Mouse (Mus musculus) midbrain, embryonic 13.5 days (tissue): ENCODE results near the gene Tubgcp5. TPM values are rescaled to one million over a fixed set of nuclear protein-coding genes. Genes with fewer than 3 reads are reported as not detected.

ENCODE experiments used
- ATAC-seq: fragments of 200-750 bp; cut with Nextera tagmentation; 2 replicates; pipeline ENCODE4 v1.8.0; 2017; ENCODE audit warnings: mild to moderate bottlenecking, moderate TSS enrichment, moderate library complexity
- H3K27ac ChIP-seq: fragments of 300-500 bp; sonication (generic); 2 replicates; pipeline ENCODE4 v1.5.1; 2015; ENCODE audit warnings: inconsistent platforms, mild to moderate bottlenecking, moderate library complexity
- H3K27me3 ChIP-seq: fragments of 300-500 bp; sonication (generic); 2 replicates; pipeline ENCODE4 v1.6.1; 2015; ENCODE audit warnings: mild to moderate bottlenecking, inconsistent platforms
- H3K36me3 ChIP-seq: fragments of 300-500 bp; sonication (generic); 2 replicates; pipeline ENCODE4 v1.6.1; 2015; ENCODE audit warnings: mild to moderate bottlenecking, inconsistent platforms
- H3K4me1 ChIP-seq: fragments of 300-500 bp; sonication (generic); replicated peaks from 2 replicates; pipeline ENCODE4 v1.6.1; 2015; ENCODE audit warnings: inconsistent platforms
- H3K4me2 ChIP-seq: fragments of 300-500 bp; sonication (generic); replicated peaks from 2 replicates; pipeline ENCODE4 v1.6.1; 2015; ENCODE audit warnings: moderate library complexity, mild to moderate bottlenecking, inconsistent platforms
- H3K4me3 ChIP-seq: fragments of 300-500 bp; sonication (generic); replicated peaks from 2 replicates; pipeline ENCODE4 v1.5.1; 2015; ENCODE audit warnings: mild to moderate bottlenecking, inconsistent platforms
- H3K9ac ChIP-seq: fragments of 300-500 bp; sonication (generic); replicated peaks from 2 replicates; pipeline ENCODE4 v1.6.1; 2015; ENCODE audit warnings: mild to moderate bottlenecking, inconsistent platforms
- H3K9me3 ChIP-seq: fragments of 300-500 bp; sonication (generic); 2 replicates; pipeline ENCODE4 v1.6.1; 2016; ENCODE audit warnings: mild to moderate bottlenecking, inconsistent platforms
- WGBS: fragments of 180-500 bp; shearing (Covaris S2); methylation state at CpG from one replicate; pipeline ENCODE4 v1.1.7; 2015; 5-methylcytosine and 5-hydroxymethylcytosine counted together
- polyA plus RNA-seq: library from polyadenylated mRNA; unstranded; fragments of >200 nt; fragmentation: Nextera tagmentation; extraction: Ambion mirVana; gene quantifications from 2 replicates; pipeline ENCODE4 v1.2.1, GENCODE M21; 2015

Tubgcp5 gene
- polyA plus RNA-seq, 1 experiment from 2014 or later, result 40.8 TPM

GRCm38 (mm10) chr7:55809967-55810366 is 16.0 kb downstream of the Tubgcp5 start:
- Histone ChIP-seq H3K9ac (no peak overlapping the region), H3K4me3 (no peak overlapping the region), H3K27me3 (no peaks in the 10 kb centered on the region), H3K27ac (no peak overlapping the region), H3K9me3 (no peaks in the 10 kb centered on the region), H3K36me3 (peaks cover 81% of the 10 kb centered on the region), H3K4me1 (no peaks in the 10 kb centered on the region), H3K4me2 (no peak overlapping the region)
- no peak for ATAC-seq
- 91% methylated on average over 2 of the region's 2 CpGs for WGBS

DNA sequence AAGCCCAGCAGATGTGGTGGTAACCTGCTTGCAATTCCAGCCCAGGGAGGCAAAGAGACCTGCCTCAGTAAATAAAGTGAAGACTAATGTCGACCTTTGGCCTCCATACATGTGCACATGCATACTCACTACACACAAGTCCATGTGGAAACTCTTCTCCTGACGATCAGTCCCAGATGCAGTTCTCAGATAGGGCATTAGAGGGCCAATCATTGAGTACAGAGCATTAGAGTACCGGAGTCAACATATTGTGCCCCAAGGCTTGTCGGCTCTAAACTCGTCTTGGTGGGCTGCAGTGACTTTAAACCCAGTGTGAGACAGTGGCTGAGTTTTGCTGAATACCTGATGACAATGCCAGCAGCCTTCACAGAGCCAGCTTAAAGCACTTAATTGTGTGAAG is 30.5 kb downstream of the Tubgcp5 start:
- peaks cover 87% of the 10 kb centered on the region for H3K36me3 ChIP-seq
- no peaks in the 10 kb centered on the region for H3K9me3 ChIP-seq
- no peak overlapping the region for H3K4me3 ChIP-seq
- no peaks in the 10 kb centered on the region for H3K27me3 ChIP-seq
- no peaks in the 10 kb centered on the region for H3K4me1 ChIP-seq
- no peak overlapping the region for H3K9ac ChIP-seq
- H3K27ac ChIP-seq, result no peak overlapping the region
- 88% methylated on average over 5 of the region's 5 CpGs for WGBS
- H3K4me2 ChIP-seq, result no peak overlapping the region
- ATAC-seq, result no peak

GRCm38 (mm10) chr7:55827551-55827950 is 33.6 kb downstream of the Tubgcp5 start:
- no peak overlapping the region for H3K9ac ChIP-seq
- ATAC-seq, result no peak
- 92% methylated on average over 9 of the region's 9 CpGs for WGBS
- peaks cover 79% of the 10 kb centered on the region for H3K36me3 ChIP-seq
- H3K4me1 ChIP-seq, result no peaks in the 10 kb centered on the region
- no peak overlapping the region for H3K4me2 ChIP-seq
- no peaks in the 10 kb centered on the region for H3K27me3 ChIP-seq
- H3K9me3 ChIP-seq, result no peaks in the 10 kb centered on the region
- H3K27ac ChIP-seq, result no peak overlapping the region
- no peak overlapping the region for H3K4me3 ChIP-seq

DNA sequence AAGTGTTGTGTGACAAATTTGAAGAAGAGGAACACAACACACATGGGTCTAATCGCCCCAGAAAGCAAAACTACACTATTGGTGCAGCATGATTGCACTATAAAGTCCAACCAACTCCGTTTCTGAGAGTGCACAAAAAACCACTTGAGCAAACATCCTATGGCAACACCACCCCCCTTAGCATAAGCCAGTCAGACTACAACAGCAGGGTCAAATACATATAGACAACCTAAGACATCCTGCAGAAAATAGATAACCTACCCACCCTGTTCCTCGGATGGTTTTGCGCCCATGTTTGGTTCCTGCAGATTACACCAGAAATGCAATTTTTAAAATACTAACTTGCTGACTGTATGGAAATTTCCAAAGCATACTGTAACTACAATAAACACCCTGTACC is 42.9 kb downstream of the Tubgcp5 start:
- no peak for ATAC-seq
- Histone ChIP-seq H3K36me3 (peaks cover 21% of the 10 kb centered on the region), H3K4me1 (peaks cover 8% of the 10 kb centered on the region), H3K9me3 (no peaks in the 10 kb centered on the region), H3K27me3 (no peaks in the 10 kb centered on the region), H3K4me3 (no peak overlapping the region), H3K9ac (no peak overlapping the region), H3K4me2 (no peak overlapping the region), H3K27ac (no peak overlapping the region)
- 83% methylated on average over 4 of the region's 4 CpGs for WGBS

- peaks cover 20% of the 10 kb centered on the region for H3K4me1 ChIP-seq
- no peaks in the 10 kb centered on the region for H3K27me3 ChIP-seq
- peak within 1 kb of the TSS; percentile 88 for H3K4me3 ChIP-seq
- H3K9ac ChIP-seq, result peak within 1 kb of the TSS; percentile 94
- peak within 1 kb of the TSS; percentile 72 for H3K4me2 ChIP-seq
- no peaks in the 10 kb centered on the region for H3K36me3 ChIP-seq
- peak within 1 kb of the TSS; percentile 91 for H3K27ac ChIP-seq
- ATAC-seq, result peak; percentile 18
- no peaks in the 10 kb centered on the region for H3K9me3 ChIP-seq
- 52% methylated on average over 7 of the region's 7 CpGs for WGBS
Measured at GRCm38 (mm10) chr7:55841445-55841844, 47.5 kb downstream of the Tubgcp5 start, which contains the start of gene Cyfip1. TSS of gene Cyfip1 (plus strand) at chr7:55841745.

DNA sequence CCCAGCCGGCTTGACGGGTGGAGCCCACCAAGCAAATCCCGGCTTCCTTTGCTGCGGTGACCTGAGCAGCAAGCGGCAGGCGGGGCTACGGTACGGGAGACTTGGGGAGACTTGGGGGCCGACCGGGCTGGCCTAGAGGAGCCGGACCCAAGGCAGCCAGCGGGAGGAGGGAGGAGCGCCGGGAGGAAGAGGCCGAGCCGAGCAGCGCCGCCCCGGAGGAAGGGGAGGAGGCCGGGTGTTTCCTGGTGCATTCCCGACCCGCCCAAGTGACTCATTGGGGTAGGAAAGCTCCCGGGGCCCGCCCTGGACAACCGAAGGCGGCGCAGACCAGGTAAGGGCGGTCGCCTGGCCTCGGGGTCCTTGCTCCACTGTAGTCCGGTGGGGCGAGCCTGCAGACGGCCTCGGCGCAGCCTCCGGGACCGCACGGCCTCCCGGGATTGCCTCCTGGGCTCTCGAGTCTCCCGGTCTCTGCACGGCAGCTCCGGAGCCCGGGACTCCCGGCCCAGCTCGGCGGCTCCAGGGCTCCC is 48.1 kb downstream of the Tubgcp5 start:
- under 1% methylated on average over 33 of the region's 47 CpGs for WGBS
- H3K27ac ChIP-seq, result peak overlapping the region; percentile 91

GRCm38 (mm10) chr7:55842504-55843152 is 48.7 kb downstream of the Tubgcp5 start:
- Histone ChIP-seq H3K36me3 (no peaks in the 10 kb centered on the region), H3K9me3 (no peaks in the 10 kb centered on the region), H3K4me2 (peak overlapping the region; percentile 72), H3K4me1 (peaks cover 20% of the 10 kb centered on the region), H3K27me3 (no peaks in the 10 kb centered on the region), H3K4me3 (peak overlapping the region; percentile 88), H3K9ac (peak overlapping the region; percentile 94), H3K27ac (peak overlapping the region; percentile 91)
- ATAC-seq, result peak; percentile 34
- WGBS, result under 1% methylated on average over 40 of the region's 40 CpGs

More for the DNA sequence above, 48.1 kb downstream of the Tubgcp5 start:
- Histone ChIP-seq H3K4me1 (peaks cover 20% of the 10 kb centered on the region), H3K27me3 (no peaks in the 10 kb centered on the region), H3K36me3 (no peaks in the 10 kb centered on the region), H3K4me2 (peak overlapping the region; percentile 72), H3K9me3 (no peaks in the 10 kb centered on the region), H3K4me3 (peak overlapping the region; percentile 88), H3K9ac (peak overlapping the region; percentile 94)
- ATAC-seq, result peak; percentile 94

DNA sequence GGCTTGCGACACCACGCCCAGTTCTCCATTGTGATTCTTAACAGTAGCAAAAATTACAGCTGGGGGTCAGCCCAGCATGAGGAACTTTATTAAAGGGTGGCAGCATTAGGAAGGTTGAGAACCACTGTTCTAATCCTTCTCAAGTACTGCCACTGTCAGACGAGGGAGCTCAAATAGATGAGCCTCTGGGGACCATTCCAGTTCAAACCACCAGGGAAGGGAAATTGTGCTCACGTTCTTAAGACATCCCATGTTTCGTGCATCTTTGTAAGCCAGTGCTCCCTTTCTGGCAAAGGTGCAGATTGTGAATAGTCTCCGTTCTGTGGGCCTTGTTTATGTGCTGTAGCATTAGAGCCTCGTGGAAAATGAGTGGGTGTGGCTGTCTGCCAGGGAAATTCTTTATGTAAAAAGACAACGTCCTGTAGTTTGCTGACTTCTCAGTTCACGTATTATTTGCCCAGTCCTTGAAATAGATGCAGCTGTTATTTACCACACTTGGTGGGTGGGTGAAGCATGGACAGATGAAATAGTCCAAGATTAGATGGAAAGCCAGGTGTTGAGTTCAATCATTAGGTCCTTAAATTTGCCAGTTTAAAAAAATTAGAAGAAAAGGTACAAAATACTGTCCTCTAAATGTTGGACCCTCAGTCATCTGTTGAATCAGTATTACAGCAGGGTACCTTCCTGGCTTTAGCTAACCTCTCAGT is 52.8 kb downstream of the Tubgcp5 start:
- Histone ChIP-seq H3K27ac (no peak overlapping the region), H3K4me3 (no peak overlapping the region), H3K9ac (no peak overlapping the region), H3K27me3 (no peaks in the 10 kb centered on the region), H3K36me3 (no peaks in the 10 kb centered on the region), H3K4me1 (peaks cover 31% of the 10 kb centered on the region), H3K9me3 (no peaks in the 10 kb centered on the region), H3K4me2 (no peak overlapping the region)
- ATAC-seq, result no peak
- WGBS, result 79% methylated on average over 9 of the region's 9 CpGs

DNA sequence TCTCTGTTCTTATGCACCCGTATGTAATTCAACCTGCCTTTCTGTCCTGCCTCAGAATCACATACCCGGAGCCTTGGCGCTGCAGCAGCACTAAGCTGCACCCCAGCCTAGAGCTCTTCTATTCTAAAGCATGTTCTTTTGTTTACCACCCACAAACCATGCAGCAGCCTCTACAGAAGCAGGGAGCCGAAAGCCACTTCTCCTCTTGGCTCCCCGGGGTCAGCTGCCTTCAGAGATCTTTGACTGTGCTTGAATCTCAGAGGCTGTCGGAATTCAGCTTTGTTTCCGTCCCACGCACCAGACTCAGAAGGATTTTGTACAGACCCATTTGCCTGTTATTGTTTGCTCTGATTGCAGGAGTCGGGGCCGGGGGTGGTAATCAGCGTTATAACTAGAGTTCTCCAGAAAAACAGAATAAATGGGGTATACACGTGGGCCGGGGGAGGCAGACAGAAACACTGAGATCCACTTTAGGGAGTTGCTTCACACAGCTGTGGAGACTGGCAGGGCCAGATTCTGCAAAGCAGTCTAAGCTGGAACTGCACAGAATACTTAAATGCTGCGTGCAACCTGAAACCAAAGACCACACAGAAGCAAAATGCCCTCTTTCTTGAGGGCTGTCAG is 56.1 kb downstream of the Tubgcp5 start:
- peak overlapping the region; percentile 49 for H3K27ac ChIP-seq
- H3K9me3 ChIP-seq, result no peaks in the 10 kb centered on the region
- 12% methylated on average over 14 of the region's 14 CpGs for WGBS
- peak; percentile 76 for ATAC-seq
- H3K4me2 ChIP-seq, result peak overlapping the region; percentile 45
- H3K4me3 ChIP-seq, result no peak overlapping the region; the same call in 1 of the 2 replicates
- H3K27me3 ChIP-seq, result no peaks in the 10 kb centered on the region
- H3K4me1 ChIP-seq, result peaks cover 18% of the 10 kb centered on the region
- H3K9ac ChIP-seq, result peak overlapping the region; percentile 55
- H3K36me3 ChIP-seq, result no peaks in the 10 kb centered on the region

DNA sequence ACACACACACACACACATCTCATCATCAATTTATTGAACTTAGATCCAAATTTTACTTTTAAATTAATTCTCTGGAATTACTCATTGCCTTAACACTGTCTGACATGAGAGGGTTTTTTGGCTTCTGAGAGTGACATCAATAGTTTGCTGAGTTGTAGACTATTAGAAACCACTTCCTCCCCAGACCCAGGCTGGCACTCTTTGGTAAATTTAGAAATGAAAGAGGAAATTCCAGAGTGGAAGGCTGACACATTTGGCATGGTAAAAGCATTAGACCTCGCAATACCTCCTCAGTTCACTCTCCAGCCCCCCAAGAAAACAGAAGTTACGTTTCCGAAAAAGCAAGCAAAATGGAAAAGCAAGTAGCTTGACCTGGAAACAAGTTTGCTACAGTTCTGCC is 58.8 kb downstream of the Tubgcp5 start:
- Histone ChIP-seq H3K36me3 (peaks cover 4% of the 10 kb centered on the region; the same call in 1 of the 2 replicates), H3K27me3 (no peaks in the 10 kb centered on the region), H3K4me1 (peaks cover 18% of the 10 kb centered on the region), H3K4me2 (no peak overlapping the region), H3K9ac (no peak overlapping the region), H3K27ac (no peak overlapping the region), H3K4me3 (no peak overlapping the region), H3K9me3 (no peaks in the 10 kb centered on the region)
- WGBS, result 90% methylated on average over 3 of the region's 3 CpGs
- ATAC-seq, result no peak

GRCm38 (mm10) chr7:55855597-55855996 is 61.6 kb downstream of the Tubgcp5 start:
- Histone ChIP-seq H3K36me3 (peaks cover 4% of the 10 kb centered on the region; the same call in 1 of the 2 replicates), H3K27ac (no peak overlapping the region), H3K4me1 (peaks cover 4% of the 10 kb centered on the region; the same call in 1 of the 2 replicates), H3K27me3 (no peaks in the 10 kb centered on the region), H3K9me3 (no peaks in the 10 kb centered on the region), H3K4me3 (no peak overlapping the region), H3K4me2 (no peak overlapping the region), H3K9ac (no peak overlapping the region)
- ATAC-seq, result no peak
- 97% methylated on average over 3 of the region's 3 CpGs for WGBS

GRCm38 (mm10) chr7:55856741-55857140 is 62.8 kb downstream of the Tubgcp5 start:
- Histone ChIP-seq H3K4me2 (no peak overlapping the region), H3K4me3 (no peak overlapping the region)
- 97% methylated on average over 4 of the region's 4 CpGs for WGBS

More at GRCm38 (mm10) chr7:55856741-55857140, 62.8 kb downstream of the Tubgcp5 start:
- ATAC-seq, result no peak
- Histone ChIP-seq H3K9ac (no peak overlapping the region), H3K27me3 (no peaks in the 10 kb centered on the region), H3K4me1 (no peaks in the 10 kb centered on the region), H3K27ac (no peak overlapping the region), H3K36me3 (peaks cover 4% of the 10 kb centered on the region; the same call in 1 of the 2 replicates), H3K9me3 (no peaks in the 10 kb centered on the region)
